Mouse (Mus musculus): Measurements from ENCODE around the gene Zbed6.

DNA sequence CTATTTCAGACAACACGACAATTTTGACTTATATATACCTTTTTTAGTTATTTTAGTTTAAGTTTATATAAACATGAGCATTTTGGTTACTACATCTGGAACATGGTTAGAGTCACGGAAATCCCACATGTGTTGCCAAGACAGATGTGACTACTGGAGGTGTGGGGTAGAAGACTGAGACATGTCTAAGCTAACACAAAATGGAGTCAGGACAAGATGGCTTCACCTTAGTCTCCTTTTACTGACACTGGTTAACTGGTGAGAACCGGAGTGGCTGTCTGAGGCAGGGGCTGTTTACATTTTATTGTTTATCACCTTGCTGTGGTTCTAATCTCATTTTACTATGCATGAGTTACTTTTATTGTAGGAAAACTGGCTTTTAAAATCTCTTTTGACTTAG is 7.9 kb upstream of the Zbed6 start:
- TF ChIP-seq CTCF (IDR thresholded peaks at IDR 0.05; ENCODE audit: borderline replicate concordance, extremely low read depth, insufficient read depth, insufficient read length) (no peak), POLR2A (IDR thresholded peaks at IDR 0.05; ENCODE audit: borderline replicate concordance, extremely low read depth, insufficient read depth, insufficient read length, poor library complexity, severe bottlenecking) (no peak)

Data from brain, embryonic 14.5 days (tissue).